Mouse (Mus musculus) layer of hippocampus, adult 9-10 months (tissue): ENCODE measurements around the gene A430078G23Rik.
"Not testable (repeated sequence)": the region's sequence is repeated elsewhere in the genome, so short reads cannot be mapped to it uniquely, and the experiment has no call there.

Experiments
- DNase-seq: peaks from one replicate; pipeline ENCODE4 v3.0.0; 2022; ENCODE audit warnings: low spot score

The A430078G23Rik gene

DNA sequence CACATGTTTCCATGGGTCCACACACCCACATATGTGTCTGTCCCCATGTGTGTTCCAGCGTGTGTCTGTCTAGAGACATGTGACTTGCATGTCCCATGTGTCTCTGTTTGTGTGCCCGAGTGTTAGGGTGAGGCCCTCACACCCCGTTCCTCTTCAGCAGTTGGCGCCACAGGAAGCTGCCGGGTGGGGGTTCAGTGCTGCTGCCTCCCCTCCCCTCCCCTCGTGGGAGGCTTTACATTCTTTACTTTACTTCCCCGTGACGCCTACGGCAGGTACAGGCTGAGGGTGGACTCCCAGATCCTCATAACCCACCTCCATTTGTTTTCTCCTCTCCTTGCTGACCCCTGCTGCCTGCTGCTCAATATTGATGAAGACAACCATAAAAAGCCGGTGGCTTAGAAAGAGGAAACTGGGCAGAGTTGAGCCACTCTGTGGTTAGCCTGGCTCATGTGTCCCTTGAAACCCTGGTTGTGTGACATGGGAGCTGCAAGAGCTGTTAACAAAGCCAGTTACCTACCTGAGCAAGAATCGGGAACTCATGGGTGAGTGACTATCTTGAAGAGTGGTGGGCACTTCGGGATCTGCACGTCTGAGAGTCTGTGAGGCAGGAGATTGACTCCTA, at the start of gene A430078G23Rik:
Gene A430078G23Rik, plus strand, starts transcription at position 227 of the 622 bp plus-strand sequence.
- no peak for DNase-seq

- not testable (repeated sequence) for DNase-seq
Observed at GRCm38 (mm10) chr8:3308205-3308800, 44.9 kb upstream of the A430078G23Rik start.

DNA sequence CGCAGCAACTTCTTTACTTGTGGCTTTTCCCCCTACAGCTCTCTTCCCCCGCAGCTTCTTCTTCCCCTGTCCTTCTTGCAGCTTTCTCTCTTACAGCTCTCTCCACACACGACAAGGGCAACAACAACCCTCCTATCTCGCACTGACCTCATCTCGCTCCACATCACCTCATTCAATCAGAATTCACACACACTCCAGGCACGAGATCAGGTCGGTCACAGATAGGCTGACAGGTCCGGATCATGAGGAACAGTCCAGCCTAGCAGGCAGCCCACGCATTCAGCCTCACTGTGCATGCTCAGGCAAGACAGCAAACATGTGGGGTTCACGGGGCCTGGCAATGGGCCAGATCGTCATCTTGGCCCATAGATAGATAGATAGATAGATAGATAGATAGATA, 43.6 kb upstream of the A430078G23Rik start:
- DNase-seq: no peak

DNA sequence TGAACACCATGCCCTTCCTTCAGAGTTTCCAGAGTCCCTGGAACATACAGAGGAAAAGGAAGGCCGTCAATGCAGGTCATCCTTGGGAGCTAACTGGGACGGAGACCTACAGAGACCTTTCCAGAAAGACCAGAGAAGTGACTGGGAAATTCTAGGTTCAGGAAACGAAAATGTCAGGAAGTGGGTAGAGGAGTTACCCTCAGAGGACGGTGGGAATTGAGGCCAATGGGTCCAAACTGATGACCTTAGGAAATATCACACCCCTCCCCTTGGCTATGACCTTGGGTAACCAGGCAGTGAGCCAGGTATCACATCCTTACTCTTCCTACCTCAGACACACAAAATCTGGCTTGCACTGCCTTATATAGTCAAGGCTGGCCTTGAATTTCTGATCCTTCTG, 41.7 kb upstream of the A430078G23Rik start:
- no peak for DNase-seq

- DNase-seq: not testable (repeated sequence)
Observed at GRCm38 (mm10) chr8:3313417-3313816, 39.8 kb upstream of the A430078G23Rik start.

- DNase-seq: no peak
Observed at GRCm38 (mm10) chr8:3313843-3314242, 39.4 kb upstream of the A430078G23Rik start.

DNA sequence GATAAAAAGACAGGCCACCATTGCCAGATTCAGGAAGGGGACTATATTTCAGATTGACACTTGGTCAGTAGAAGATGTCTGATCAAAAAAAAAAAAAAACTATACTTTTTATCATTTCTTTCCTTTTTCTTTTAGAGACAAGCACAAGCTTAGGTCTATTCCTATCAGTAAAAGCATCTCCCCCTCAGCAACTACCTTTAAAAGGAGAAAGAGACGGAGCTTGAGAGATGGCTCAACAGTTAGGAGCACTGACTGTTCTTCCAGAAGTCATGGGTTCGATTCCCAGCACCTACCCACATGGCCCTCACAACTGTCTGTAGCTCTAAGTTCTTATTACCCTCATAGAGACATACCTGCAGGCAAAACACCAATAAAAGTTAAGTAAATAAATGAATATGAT, 38.9 kb upstream of the A430078G23Rik start:
- DNase-seq: no peak

- no peak for DNase-seq
Observed at GRCm38 (mm10) chr8:3316585-3316984, 36.6 kb upstream of the A430078G23Rik start.

DNA sequence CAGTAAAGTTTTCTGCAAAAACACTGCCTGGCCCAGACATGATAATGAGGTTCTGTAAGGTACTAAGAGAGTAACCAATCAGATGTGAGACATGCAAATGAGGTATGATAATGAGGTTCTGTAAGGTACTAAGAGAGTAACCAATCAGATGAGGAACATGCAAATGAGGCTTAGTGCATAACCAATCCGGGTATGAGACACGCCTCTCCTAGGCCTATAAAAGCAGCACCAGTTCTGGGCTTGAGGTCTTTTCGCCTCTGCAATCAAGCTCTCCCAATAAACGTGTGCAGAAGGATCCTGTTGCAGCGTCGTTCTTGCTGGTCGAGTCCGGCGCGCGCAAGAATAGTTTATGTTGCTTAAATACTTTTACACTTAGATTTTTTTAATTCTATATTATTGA, 33.9 kb upstream of the A430078G23Rik start:
- not testable (repeated sequence) for DNase-seq

DNA sequence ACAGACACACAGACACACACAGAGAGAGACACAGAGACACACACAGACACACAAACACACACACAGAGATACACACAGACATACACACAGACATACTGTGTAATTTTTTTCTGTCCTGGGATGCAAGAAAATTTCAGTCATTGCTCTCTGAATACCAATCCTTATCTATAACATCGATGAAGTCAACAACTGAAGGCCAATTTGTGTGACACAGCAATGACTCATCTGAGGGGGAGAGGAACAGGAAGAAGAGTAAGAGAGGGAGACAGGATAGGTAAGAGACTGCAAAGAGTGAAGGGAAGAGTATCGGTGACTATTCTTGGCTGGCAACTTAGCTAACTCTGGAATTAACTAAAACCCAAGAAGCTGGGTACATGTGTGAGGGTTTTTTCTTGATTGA, 29.0 kb upstream of the A430078G23Rik start:
- DNase-seq: no peak

GRCm38 (mm10) chr8:3327056-3327455, 26.2 kb upstream of the A430078G23Rik start:
- DNase-seq: no peak

DNA sequence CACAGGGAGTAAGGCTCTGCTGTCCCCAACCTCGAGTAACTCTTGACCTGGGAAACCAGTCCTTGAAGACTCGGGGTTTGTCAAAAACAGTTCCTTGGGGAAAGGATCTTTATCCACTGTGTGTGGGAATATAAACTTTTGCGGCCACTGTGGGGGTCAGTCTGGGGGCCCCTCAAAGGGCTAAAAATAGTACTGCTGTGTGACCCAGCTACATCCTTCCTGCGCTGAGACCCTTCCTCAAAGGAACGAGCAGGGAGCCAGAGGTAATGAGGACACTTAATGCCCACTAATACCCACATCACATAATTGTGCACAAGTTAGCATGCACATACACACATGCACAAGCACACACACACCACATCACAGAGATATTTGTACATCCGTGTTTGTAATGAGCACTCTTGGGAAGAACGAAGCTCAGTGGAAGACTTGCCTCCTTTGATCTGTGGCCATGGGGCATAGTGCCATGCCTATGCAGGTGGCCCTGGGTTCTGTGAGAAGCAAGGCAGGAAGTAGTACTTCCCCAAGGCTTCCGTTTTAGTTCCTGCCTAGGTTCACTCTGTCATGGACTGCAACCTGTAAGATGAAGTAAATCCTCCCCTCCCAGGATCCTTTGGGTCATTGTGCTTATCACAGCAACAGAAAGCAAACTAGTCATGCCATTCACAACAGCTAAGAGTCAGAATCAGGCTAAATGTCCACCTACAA, 25.5 kb upstream of the A430078G23Rik start:
- DNase-seq: no peak

DNA sequence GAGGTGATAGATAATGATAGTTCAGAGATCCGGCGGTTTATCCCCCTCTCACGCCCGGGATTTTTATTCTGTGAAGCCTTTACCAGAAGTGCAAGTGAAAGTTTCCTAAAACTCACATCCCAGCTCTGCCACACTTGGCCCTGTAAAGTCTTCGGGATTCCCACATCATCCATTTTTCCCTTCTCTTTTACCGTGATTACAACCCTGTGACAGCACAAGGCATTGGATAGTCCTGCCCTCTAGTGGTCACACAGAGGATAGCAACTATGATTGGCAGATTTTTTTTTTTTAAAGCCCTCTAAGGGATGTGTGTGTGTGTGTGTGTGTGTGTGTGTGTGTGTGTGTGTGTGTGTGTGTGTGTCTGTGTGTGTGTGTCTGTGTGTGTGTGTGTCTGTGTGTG, 22.6 kb upstream of the A430078G23Rik start:
- DNase-seq: peak; percentile 57

- no peak for DNase-seq
Observed at GRCm38 (mm10) chr8:3331692-3332091, 21.5 kb upstream of the A430078G23Rik start.

DNA sequence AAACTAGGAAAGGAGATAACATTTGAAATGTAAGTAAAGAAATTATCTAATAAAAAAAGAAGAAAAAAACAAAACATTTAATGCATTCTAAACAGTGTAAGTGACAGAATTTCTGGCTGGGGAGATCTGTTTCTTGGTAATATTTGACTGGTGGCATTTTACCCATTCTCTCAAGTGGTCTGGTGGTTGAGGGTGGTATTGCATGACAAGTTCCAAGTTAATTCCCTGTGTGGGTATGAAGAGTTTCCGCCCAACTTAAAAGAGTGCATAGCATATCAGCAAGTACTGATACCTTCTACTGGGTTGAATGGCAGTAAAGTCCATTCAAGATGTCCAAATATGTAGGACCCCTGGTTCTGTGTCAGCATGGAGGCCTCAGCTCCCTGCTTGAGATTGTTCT, 17.3 kb upstream of the A430078G23Rik start:
- no peak for DNase-seq

DNA sequence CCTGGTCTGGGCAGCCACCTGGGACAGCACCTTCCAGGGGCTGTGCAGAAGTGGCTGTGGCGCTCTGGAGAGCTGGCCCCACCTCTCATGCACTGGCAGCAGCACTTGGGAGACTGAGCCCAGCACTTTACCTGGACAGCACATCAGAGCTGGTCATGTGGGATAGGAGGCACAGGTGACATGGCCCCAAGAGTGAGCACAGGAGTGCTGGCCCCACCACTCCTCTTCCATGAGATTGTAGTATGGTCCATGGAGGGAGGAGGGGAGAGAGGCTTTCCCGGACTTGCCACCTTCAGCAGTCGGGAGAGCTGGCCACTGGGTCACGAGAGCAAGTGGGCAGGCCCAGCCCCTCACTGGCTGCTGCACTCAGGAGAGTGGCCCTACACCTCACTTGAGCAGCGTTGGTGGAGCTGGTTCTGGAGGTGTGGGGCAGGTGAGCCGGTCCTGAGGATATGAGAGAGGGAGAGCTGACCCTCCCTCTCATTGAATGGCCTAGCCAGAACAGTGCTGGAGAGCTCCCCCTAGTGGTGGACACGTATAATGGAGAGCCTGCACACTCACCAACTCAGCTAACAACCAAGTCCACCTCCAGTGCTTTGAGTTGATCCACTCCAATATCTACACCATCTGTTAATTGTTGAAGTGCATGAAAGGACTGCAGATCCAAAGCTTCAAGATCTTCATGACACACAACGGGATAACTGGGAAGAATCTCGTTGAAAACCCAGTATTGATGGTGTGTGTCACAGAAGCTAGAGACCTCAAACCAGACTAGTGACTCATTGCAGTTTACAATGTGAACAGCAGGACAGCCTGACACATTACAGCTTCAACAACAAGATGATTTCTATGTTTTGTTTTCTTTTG, 16.3 kb upstream of the A430078G23Rik start:
- no peak for DNase-seq

GRCm38 (mm10) chr8:3337525-3337824, 15.7 kb upstream of the A430078G23Rik start:
- not testable (repeated sequence) for DNase-seq

DNA sequence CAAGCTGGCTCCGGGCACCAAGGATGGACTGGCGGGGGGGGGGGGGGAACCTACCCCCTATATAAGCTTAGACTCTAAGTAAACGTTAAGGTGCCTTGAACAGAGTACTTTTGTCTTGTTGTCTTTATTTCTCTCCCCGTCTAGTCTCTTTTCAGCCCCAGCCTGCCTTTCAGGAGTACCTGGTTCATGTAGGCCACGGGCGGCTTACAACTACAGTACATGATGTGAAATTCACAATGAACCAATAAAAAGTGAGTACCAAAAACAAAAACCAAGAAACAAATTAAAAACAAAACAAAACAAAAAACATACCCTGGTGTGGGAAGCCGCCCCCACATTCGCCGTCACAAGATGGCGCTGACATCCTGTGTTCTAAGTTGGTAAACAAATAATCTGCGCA, 15.2 kb upstream of the A430078G23Rik start:
- no peak for DNase-seq

- not testable (repeated sequence) for DNase-seq
Observed at GRCm38 (mm10) chr8:3340711-3341110, 12.5 kb upstream of the A430078G23Rik start.

- no peak for DNase-seq
Observed at GRCm38 (mm10) chr8:3345337-3345736, 7.9 kb upstream of the A430078G23Rik start.

GRCm38 (mm10) chr8:3346691-3347413, 6.4 kb upstream of the A430078G23Rik start:
- no peak for DNase-seq
